Mouse (Mus musculus) cortical plate, adult 2 months (tissue): ENCODE measurements around the gene Fgfr2.

Experiments used
- CTCF ChIP-seq: fragments of 200-500 bp; IDR thresholded peaks from 2 replicates; pipeline ENCODE4 v1.5.1; 2011; ENCODE audit warnings: mild to moderate bottlenecking, control low read depth, low read length; ENCODE audit not compliant: insufficient read depth; ENCODE audit errors: extremely low read depth
- POLR2A ChIP-seq: fragments of 200-500 bp; IDR thresholded peaks from 2 replicates; pipeline ENCODE4 v1.6.1; 2011; ENCODE audit warnings: mild to moderate bottlenecking, low read length, control low read depth; ENCODE audit not compliant: insufficient read depth; ENCODE audit errors: extremely low read depth

GRCm38 (mm10) chr7:130501499-130501898 is 2621.7 kb downstream of the Fgfr2 start:
- no peak for TF ChIP-seq CTCF
- TF ChIP-seq POLR2A, result no peak
